Mouse (Mus musculus) heart, postnatal 0 days (tissue): ENCODE measurements at regions not wholly inside any gene's neighbourhood (a gene's known extent, or its start where the extent isn't known, plus 50 kb on each side); places are given as distances from the start of the nearest gene placed in this dataset.
A peak's percentile ranks its signal among the peaks of the same experiment; 100 is the strongest.

Experiments
- ATAC-seq: fragments of 200-750 bp; cut with Nextera tagmentation; 2 replicates; pipeline ENCODE4 v1.8.0; 2017; ENCODE audit warnings: low read depth, moderate number of reproducible peaks, moderate library complexity; ENCODE audit not compliant: insufficient read depth
- DNase-seq: peaks from one replicate; pipeline ENCODE4 v3.0.0-alpha.2; 2016; ENCODE audit warnings: low spot score
- H3K27ac ChIP-seq: fragments of 300-500 bp; sonication (generic); 2 replicates; pipeline ENCODE4 v1.5.1; 2014; ENCODE audit warnings: low read depth, mild to moderate bottlenecking
- H3K27me3 ChIP-seq: fragments of 300-500 bp; sonication (generic); 2 replicates; pipeline ENCODE4 v1.6.1; 2014; ENCODE audit warnings: low read length, mixed read lengths; ENCODE audit not compliant: control insufficient read depth, insufficient read depth
- H3K36me3 ChIP-seq: fragments of 300-500 bp; sonication (generic); replicated peaks from 2 replicates; pipeline ENCODE4 v1.6.1; 2014; ENCODE audit warnings: low read length, mixed read lengths; ENCODE audit not compliant: control insufficient read depth, insufficient read depth
- H3K4me1 ChIP-seq: fragments of 300-500 bp; sonication (generic); 2 replicates; pipeline ENCODE4 v1.6.1; 2014; ENCODE audit warnings: antibody characterized with exemption; ENCODE audit not compliant: control insufficient read depth, insufficient read depth
- H3K4me2 ChIP-seq: fragments of 300-500 bp; sonication (generic); 2 replicates; pipeline ENCODE4 v1.6.1; 2014; ENCODE audit warnings: low read depth, mild to moderate bottlenecking, low read length, moderate library complexity
- H3K4me3 ChIP-seq: fragments of 300-500 bp; sonication (generic); 2 replicates; pipeline ENCODE4 v1.5.1; 2014; ENCODE audit warnings: low read depth, low read length
- H3K9ac ChIP-seq: fragments of 300-500 bp; sonication (generic); replicated peaks from 2 replicates; pipeline ENCODE4 v1.6.1; 2014; ENCODE audit warnings: low read depth, low read length, mixed read lengths
- H3K9me3 ChIP-seq: fragments of 300-500 bp; sonication (generic); replicated peaks from 2 replicates; pipeline ENCODE4 v1.6.1; 2016; ENCODE audit warnings: low read length; ENCODE audit not compliant: control insufficient read depth
- CTCF ChIP-seq: IDR thresholded peaks from 2 replicates; pipeline ENCODE4 v1.5.1; 2016; ENCODE audit warnings: antibody characterized with exemption, control low read depth, low read depth
- EP300 ChIP-seq: IDR thresholded peaks from 2 replicates; pipeline ENCODE4 v1.6.1; 2016; ENCODE audit warnings: antibody characterized with exemption, low read depth
- WGBS: fragments of 180-500 bp; shearing (Covaris S2); extraction: QIAGEN DNeasy Blood & Tissue Kit; methylation state at CpG from one replicate; pipeline ENCODE4 v1.1.7; 2014; 5-methylcytosine and 5-hydroxymethylcytosine counted together

GRCm38 (mm10) chr2:75244311-75245033 lies 414.6 kb upstream of the Hnrnpa3 start:
- H3K27me3 ChIP-seq, result no peaks in the 10 kb centered on the region
- H3K9ac ChIP-seq, result no peak overlapping the region
- H3K9me3 ChIP-seq, result no peaks in the 10 kb centered on the region
- H3K4me1 ChIP-seq, result no peaks in the 10 kb centered on the region
- WGBS, result 47% methylated on average over 17 of the region's 17 CpGs
- TF ChIP-seq EP300 (no peak), CTCF (no peak)
- no peak for DNase-seq
- no peak overlapping the region for H3K4me2 ChIP-seq
- ATAC-seq, result no peak
- peak overlapping the region; percentile 40; the same call in 1 of the 2 replicates for H3K27ac ChIP-seq
- H3K36me3 ChIP-seq, result no peaks in the 10 kb centered on the region
- H3K4me3 ChIP-seq, result no peak overlapping the region

- H3K27me3 ChIP-seq, result no peaks in the 10 kb centered on the region
- no peak overlapping the region for H3K27ac ChIP-seq
- no peak for DNase-seq
- no peaks in the 10 kb centered on the region for H3K36me3 ChIP-seq
- H3K4me2 ChIP-seq, result no peak overlapping the region
- TF ChIP-seq CTCF, result no peak
- TF ChIP-seq EP300, result no peak
- no peak overlapping the region for H3K9ac ChIP-seq
- no peak for ATAC-seq
- WGBS, result 80% methylated on average over 6 of the region's 6 CpGs
- H3K9me3 ChIP-seq, result no peaks in the 10 kb centered on the region
- H3K4me3 ChIP-seq, result no peak overlapping the region
- no peaks in the 10 kb centered on the region for H3K4me1 ChIP-seq
These were observed 413.8 kb upstream of the Hnrnpa3 start for GRCm38 (mm10) chr2:75245256-75245655.

DNA sequence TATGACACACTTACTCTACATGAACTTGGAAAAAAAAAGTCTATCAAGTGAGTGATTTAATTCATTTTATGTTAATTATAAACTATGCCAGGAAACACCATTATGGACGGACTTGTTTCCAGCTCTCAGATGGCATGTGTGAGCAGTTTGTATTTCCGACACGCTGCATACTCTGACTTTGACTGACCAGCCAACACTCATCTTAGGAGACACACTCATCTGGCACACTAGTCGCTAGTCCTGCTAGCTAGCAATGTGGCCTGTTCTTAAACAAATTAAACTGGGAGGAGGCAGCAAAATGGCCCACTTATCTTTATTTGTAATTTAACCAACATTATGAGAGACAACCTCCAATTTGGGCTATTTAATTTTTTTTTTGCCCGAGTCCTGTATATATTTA lies 413.4 kb upstream of the Hnrnpa3 start:
- no peaks in the 10 kb centered on the region for H3K4me1 ChIP-seq
- TF ChIP-seq EP300 (no peak), CTCF (no peak)
- no peak overlapping the region for H3K4me2 ChIP-seq
- no peaks in the 10 kb centered on the region for H3K27me3 ChIP-seq
- H3K27ac ChIP-seq, result no peak overlapping the region
- 66% methylated on average over 5 of the region's 5 CpGs for WGBS
- no peak for ATAC-seq
- no peak for DNase-seq
- H3K36me3 ChIP-seq, result no peaks in the 10 kb centered on the region
- H3K9me3 ChIP-seq, result no peaks in the 10 kb centered on the region
- no peak overlapping the region for H3K9ac ChIP-seq
- H3K4me3 ChIP-seq, result no peak overlapping the region

DNA sequence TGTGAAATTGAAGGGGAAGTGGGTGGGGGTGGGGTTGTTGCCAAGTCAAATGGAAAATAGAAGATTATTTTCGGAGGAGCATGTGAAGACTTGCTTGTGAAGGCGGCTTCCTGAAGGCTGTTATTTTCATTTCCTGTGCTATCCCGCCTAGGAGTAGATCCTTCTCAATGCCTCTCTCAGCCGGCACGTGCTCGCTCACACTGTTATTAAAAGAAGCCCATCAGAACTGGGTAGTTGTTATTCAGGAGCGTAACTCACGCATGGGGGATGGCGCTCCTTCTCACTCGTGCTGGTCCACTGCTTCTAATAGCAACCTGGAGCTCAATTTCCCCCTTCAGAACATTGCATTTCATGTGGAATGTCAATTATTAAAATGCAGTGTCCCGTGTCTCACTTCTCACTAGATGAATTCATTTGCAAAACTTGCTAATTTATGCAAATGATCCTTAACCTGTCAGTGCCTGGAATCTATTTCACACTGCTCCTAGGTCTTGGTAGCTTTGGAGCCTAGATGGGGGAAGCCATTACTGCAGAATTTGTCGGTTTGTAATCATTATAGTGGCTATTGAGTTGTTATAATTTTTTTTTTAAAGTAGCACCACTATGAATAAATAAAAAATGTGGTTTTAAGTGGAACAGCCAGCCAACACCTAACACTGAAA lies 412.8 kb upstream of the Hnrnpa3 start:
- TF ChIP-seq CTCF (no peak), EP300 (0 out of 2 replicates have a peak, but pooled peaks have one; percentile 1)
- peak; percentile 10 for DNase-seq
- Histone ChIP-seq H3K27me3 (no peaks in the 10 kb centered on the region), H3K4me3 (no peak overlapping the region), H3K9ac (no peak overlapping the region), H3K4me1 (no peaks in the 10 kb centered on the region), H3K27ac (no peak overlapping the region), H3K36me3 (no peaks in the 10 kb centered on the region), H3K9me3 (no peaks in the 10 kb centered on the region), H3K4me2 (peak overlapping the region; percentile 16)
- ATAC-seq, result no peak
- WGBS, result 36% methylated on average over 12 of the region's 12 CpGs

DNA sequence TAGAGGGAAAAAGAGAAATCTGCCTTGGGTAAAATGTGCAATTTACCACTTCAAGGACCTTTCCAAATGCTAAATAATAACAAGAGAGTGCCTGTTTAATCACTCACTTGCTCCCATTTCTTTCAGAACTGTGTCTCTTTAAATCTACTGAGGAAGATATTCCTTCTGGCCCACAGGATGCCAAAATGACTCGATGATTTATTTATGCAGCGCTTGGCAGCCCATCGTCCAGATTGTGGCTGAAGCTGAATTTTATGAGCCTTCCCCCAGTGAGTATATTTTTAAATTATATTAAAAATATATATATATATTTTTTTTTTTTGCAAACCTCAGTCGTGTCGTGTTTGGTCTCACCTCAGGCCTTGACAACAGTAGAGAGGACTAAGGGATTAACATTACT lies 410.8 kb upstream of the Hnrnpa3 start:
- TF ChIP-seq CTCF (no peak), EP300 (no peak)
- no peak overlapping the region for H3K4me2 ChIP-seq

DNA sequence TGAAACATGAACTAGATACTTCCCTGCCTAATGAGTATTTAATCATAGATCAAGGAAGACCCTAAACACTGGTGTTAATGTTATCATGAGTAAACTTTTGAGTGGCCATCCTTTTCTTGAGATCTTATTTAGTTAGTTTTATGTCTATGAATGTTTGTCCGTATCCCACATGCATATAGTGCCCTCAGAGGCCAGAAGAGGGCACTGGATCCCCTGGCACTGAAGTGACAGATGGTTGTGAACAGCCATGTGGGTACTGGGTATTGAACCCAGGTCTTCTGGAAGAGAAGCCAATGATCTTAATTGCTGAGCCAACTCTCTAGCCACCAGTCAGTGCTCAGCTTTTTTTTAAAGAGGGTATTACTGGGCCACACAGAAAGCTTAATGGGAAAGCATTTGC lies 408.6 kb upstream of the Hnrnpa3 start:
- H3K9ac ChIP-seq, result no peak overlapping the region
- H3K4me3 ChIP-seq, result no peak overlapping the region
- DNase-seq, result no peak
- WGBS, result 82% methylated on average over 1 of the region's 1 CpGs
- H3K9me3 ChIP-seq, result no peaks in the 10 kb centered on the region
- no peak for ATAC-seq
- no peak overlapping the region for H3K27ac ChIP-seq
- H3K4me1 ChIP-seq, result no peaks in the 10 kb centered on the region
- TF ChIP-seq CTCF, result no peak
- TF ChIP-seq EP300, result no peak
- no peaks in the 10 kb centered on the region for H3K36me3 ChIP-seq
- H3K4me2 ChIP-seq, result no peak overlapping the region
- H3K27me3 ChIP-seq, result no peaks in the 10 kb centered on the region

More for the DNA sequence above, 410.8 kb upstream of the Hnrnpa3 start:
- ATAC-seq (no peak), DNase-seq (no peak)
- no peak overlapping the region for H3K9ac ChIP-seq
- no peaks in the 10 kb centered on the region for H3K27me3 ChIP-seq
- no peak overlapping the region for H3K27ac ChIP-seq
- no peaks in the 10 kb centered on the region for H3K9me3 ChIP-seq
- no peaks in the 10 kb centered on the region for H3K36me3 ChIP-seq
- H3K4me1 ChIP-seq, result no peaks in the 10 kb centered on the region
- WGBS, result 54% methylated on average over 5 of the region's 5 CpGs
- no peak overlapping the region for H3K4me3 ChIP-seq
